10 mouse cellular contexts compared by ENCODE assay signal in the genomic region with DNA sequence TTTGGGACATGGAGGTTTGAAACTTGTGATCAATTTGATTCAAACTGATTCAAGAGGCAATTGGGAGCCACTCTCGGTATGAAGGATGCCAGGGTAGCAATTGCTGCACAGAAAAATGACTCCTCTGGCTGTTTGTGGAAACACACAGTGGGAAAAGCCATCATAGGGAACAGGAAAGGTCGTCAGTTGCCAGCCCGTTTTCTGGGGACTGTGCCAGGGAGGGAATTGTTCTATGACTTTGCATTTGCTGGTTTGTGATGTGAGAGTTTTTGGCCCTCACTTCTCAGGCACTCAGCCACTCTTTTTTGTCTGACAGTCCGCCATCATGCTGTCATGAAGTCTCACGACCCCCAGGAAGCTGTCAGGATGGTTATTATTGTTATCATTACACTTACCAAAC.
DNase-seq lines count a peak whose midpoint lies in the region; ATAC-seq lines count a peak whose summit lies in the region.
"Had no signal": no experiment of that assay in that cellular context is flagged by ENCODE, and none has a peak within 500 bp of the region (broad histone marks: within the 10 kb centered on the region; RNA-seq: fewer than 3 reads in every experiment).

No protein-coding gene starts in this region.

- intact Hi-C loops in heart, postnatal 36 days (cut with DNase I), result loop anchor here (2.0 kb wide), 1 partner anchor 120 kb away; no protein-coding TSS in a partner anchor

- 0 out of 2 replicates have a peak, but pooled peaks cover 6% of the 10 kb centered on the region for H3K4me1 ChIP-seq in kidney, embryonic 15.5 days
- H3K4me1 ChIP-seq in intestine, embryonic 16.5 days (ENCODE audit: control insufficient read depth, insufficient read depth, low read length), result peaks cover 5% of the 10 kb centered on the region; the same call in 1 of the 2 replicates
- H3K4me1 ChIP-seq in midbrain, embryonic 13.5 days (replicated peaks), result peaks cover 31% of the 10 kb centered on the region

- no peaks in the 10 kb centered on the region for H3K27me3 ChIP-seq in kidney, embryonic 15.5 days
- H3K27me3 ChIP-seq in intestine, embryonic 16.5 days (replicated peaks; ENCODE audit: control insufficient read depth, insufficient read depth, low read length), result no peaks in the 10 kb centered on the region
- no peaks in the 10 kb centered on the region for H3K27me3 ChIP-seq in midbrain, embryonic 13.5 days
- H3K27me3 ChIP-seq: forebrain, embryonic 15.5 days had no signal

- no peak overlapping the region for H3K4me2 ChIP-seq in kidney, embryonic 15.5 days
- H3K4me2 ChIP-seq in intestine, embryonic 16.5 days (ENCODE audit: low read depth, low read length), result no peak overlapping the region
- H3K4me2 ChIP-seq in midbrain, embryonic 13.5 days (replicated peaks), result no peak overlapping the region
- H3K4me2 ChIP-seq: forebrain, embryonic 15.5 days; liver, embryonic 11.5 days had no signal

- H3K36me3 ChIP-seq in kidney, embryonic 15.5 days, result no peaks in the 10 kb centered on the region
- no peaks in the 10 kb centered on the region for H3K36me3 ChIP-seq in intestine, embryonic 16.5 days (ENCODE audit: control insufficient read depth, insufficient read depth, low read length)
- H3K36me3 ChIP-seq in midbrain, embryonic 13.5 days, result no peaks in the 10 kb centered on the region
- H3K36me3 ChIP-seq: forebrain, embryonic 15.5 days had no signal

- WGBS in kidney, embryonic 15.5 days, result 65% methylated on average over 5 of the region's 5 CpGs
- 52% methylated on average over 5 of the region's 5 CpGs for WGBS in intestine, embryonic 16.5 days
- 63% methylated on average over 5 of the region's 5 CpGs for WGBS in midbrain, embryonic 13.5 days

- H3K9me3 ChIP-seq in kidney, embryonic 15.5 days (replicated peaks), result no peaks in the 10 kb centered on the region
- no peaks in the 10 kb centered on the region for H3K9me3 ChIP-seq in intestine, embryonic 16.5 days (ENCODE audit: control insufficient read depth, low read length)
- no peaks in the 10 kb centered on the region for H3K9me3 ChIP-seq in midbrain, embryonic 13.5 days
- H3K9me3 ChIP-seq: forebrain, embryonic 15.5 days had no signal

- no peak overlapping the region for H3K27ac ChIP-seq in kidney, embryonic 15.5 days
- no peak overlapping the region for H3K27ac ChIP-seq in intestine, embryonic 16.5 days (ENCODE audit: low read length)
- no peak overlapping the region for H3K27ac ChIP-seq in midbrain, embryonic 13.5 days
- H3K27ac ChIP-seq: forebrain, embryonic 15.5 days had no signal

- H3K9ac ChIP-seq in kidney, embryonic 15.5 days, result no peak overlapping the region
- H3K9ac ChIP-seq in intestine, embryonic 16.5 days (ENCODE audit: low read depth, low read length), result no peak overlapping the region
- no peak overlapping the region for H3K9ac ChIP-seq in midbrain, embryonic 13.5 days (replicated peaks)
- H3K9ac ChIP-seq: forebrain, embryonic 15.5 days had no signal

- ATAC-seq in kidney, embryonic 15.5 days (replicated peaks; ENCODE audit: low FRiP score), result no peak
- no peak for ATAC-seq in intestine, embryonic 16.5 days
- no peak for ATAC-seq in midbrain, embryonic 13.5 days
- ATAC-seq: forebrain, embryonic 15.5 days had no signal

- H3K4me3 ChIP-seq in kidney, embryonic 15.5 days (replicated peaks), result no peak overlapping the region
- H3K4me3 ChIP-seq in intestine, embryonic 16.5 days (ENCODE audit: low read length), result no peak overlapping the region
- H3K4me3 ChIP-seq in midbrain, embryonic 13.5 days (replicated peaks), result no peak overlapping the region
- H3K4me3 ChIP-seq: forebrain, embryonic 15.5 days had no signal

- DNase-seq in adrenal gland, adult 8-10 months, result peak; percentile 11
- no peak for DNase-seq in adrenal gland, postnatal 25 days
- peak; percentile 17 to 31 for DNase-seq in kidney, adult 8-10 months
- DNase-seq in heart, postnatal 36 days, result peak; percentile 13 to 49
- DNase-seq in lung, postnatal 36 days, result peak; percentile 74
